Mouse (Mus musculus): ENCODE results near the gene Pole3. TPM values are rescaled to one million over a fixed set of nuclear protein-coding genes. Genes with fewer than 3 reads are reported as not detected.
A peak's percentile ranks its signal among the peaks of the same experiment; 100 is the strongest.

The Pole3 gene
- polyA plus RNA-seq, 1 experiment: 47.9 TPM

DNA sequence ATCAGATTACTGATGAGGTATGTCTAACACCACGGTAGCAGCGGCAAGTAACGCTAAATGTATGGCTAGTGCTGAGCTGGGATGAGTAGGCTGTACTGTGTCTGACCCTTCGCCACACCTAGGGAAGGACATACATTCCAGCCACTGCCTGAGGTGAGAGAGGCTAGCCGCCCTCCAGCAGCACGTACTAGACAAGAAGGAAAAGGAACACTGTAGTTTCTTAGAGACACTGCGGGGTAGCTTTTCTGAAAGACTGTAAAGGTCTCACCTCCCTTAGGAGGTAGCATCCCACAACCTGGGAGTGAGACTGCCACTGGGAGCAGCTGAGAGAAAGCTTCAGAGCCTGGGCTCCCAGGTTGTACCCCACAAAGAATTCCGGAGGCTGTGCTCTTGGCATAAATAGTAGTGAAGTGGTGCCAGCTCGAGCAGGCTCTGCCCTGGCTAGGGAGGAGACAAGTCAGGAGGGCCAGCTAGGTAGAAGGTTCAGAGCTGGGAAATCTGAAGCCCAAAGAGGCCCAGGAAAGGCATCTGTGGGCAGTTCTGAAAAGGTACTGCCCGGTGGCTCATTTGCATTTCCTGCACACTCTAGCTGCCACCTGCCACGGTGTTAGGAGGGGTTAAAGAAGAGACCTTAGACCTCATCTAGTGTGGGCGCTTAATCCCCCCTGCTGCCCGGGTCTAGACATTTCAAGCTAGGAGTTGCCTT is 6.3 kb downstream of the Pole3 start:
- TF ChIP-seq CTCF (IDR thresholded peaks at IDR 0.05; ENCODE audit: borderline replicate concordance, extremely low read depth, insufficient read depth, insufficient read length) (no peak), POLR2A (IDR thresholded peaks at IDR 0.05; ENCODE audit: borderline replicate concordance, extremely low read depth, insufficient read depth, insufficient read length, poor library complexity, severe bottlenecking) (no peak)

DNA sequence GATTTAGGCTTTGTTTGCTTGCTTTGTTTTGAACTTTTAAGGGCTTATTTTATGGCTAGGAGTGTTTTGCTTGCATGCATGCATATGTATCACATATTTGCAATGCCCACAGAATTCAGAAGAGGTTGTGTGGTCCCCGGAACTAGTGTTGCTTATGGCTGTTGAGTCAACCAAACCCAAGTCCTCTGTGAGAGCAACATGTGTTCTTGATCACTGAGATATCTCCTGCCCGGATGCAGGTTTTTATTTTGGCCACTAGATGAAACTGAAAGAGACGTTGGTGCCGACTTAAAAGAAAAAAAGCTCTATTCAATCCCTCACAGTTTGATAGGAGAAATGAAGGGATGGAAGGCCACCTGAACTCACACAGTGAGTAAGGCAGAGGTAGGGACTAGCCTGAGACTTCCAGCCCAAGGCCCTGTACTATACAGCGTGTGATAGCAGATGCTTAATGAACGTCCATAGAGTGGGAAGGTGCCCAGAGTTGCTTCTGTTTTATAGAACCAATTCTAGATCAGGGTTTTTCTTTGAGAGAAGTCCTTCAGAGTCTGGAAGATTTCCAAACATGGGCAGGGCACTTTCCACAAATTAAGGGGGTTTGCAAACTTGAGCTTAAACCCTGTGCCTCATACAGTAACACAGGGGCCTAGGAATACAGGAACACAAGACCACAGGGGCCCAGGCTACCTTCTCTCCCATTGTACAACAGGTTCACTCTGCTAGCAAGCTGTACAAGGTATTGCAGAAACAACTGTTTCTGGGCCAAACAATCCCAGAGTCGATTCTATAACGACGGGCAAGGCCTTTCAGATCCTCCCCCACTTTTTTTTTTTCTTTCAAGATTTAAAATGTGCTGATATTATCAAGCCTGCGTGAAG is 7.1 kb downstream of the Pole3 start:
- TF ChIP-seq CTCF (IDR thresholded peaks at IDR 0.05; ENCODE audit: borderline replicate concordance, extremely low read depth, insufficient read depth, insufficient read length) (no peak), POLR2A (IDR thresholded peaks at IDR 0.05; ENCODE audit: borderline replicate concordance, extremely low read depth, insufficient read depth, insufficient read length, poor library complexity, severe bottlenecking) (no peak)
- no peak for DNase-seq (ENCODE audit: low read depth)

More for the DNA sequence above, 6.3 kb downstream of the Pole3 start:
- peak; percentile 15 for DNase-seq (ENCODE audit: low read depth)

DNA sequence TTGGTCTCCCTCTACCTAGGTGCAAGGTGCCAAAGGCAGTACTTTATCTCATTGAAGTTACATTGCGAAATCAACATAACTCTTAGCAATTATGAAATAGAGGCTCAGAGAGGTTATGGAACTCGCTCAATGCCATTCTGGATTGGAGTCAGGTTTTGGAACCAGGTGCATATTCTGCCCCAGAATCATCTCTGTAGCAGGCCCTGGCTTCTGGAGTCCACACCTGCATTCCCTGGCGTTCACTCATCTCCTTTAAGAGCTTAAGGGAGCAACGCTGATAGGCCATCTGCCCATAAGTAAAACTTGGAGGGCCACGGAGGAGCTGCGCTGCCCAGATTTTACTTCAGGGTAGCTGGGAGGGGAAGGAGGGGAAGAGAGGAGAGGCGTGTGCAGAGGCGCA is 7.8 kb downstream of the Pole3 start:
- no peak for DNase-seq (ENCODE audit: low read depth)
- TF ChIP-seq POLR2A (IDR thresholded peaks at IDR 0.05; ENCODE audit: borderline replicate concordance, extremely low read depth, insufficient read depth, insufficient read length, poor library complexity, severe bottlenecking) (no peak), CTCF (IDR thresholded peaks at IDR 0.05; ENCODE audit: borderline replicate concordance, extremely low read depth, insufficient read depth, insufficient read length) (no peak)

DNA sequence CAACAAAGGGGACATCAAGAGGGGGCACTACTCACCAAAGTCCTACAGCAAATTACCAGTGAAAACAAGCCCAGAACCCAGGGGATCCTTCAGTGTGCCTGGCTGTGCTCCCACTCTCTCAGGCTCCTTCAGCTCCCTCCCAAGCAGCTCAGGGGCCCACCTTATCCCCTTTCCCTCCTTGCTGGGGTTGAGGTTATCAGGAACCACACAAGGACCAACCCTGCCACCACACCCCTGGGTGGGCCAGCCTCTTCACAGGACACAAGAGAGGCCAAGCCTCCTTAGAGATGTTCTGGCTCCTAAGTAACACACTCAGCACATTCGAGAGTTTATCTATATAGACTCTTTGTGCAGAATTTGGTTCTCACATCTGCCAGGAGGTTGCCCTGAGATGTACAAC is 8.3 kb downstream of the Pole3 start:
- TF ChIP-seq POLR2A (IDR thresholded peaks at IDR 0.05; ENCODE audit: borderline replicate concordance, extremely low read depth, insufficient read depth, insufficient read length, poor library complexity, severe bottlenecking) (no peak), CTCF (IDR thresholded peaks at IDR 0.05; ENCODE audit: borderline replicate concordance, extremely low read depth, insufficient read depth, insufficient read length) (no peak)
- no peak for DNase-seq (ENCODE audit: low read depth)

DNA sequence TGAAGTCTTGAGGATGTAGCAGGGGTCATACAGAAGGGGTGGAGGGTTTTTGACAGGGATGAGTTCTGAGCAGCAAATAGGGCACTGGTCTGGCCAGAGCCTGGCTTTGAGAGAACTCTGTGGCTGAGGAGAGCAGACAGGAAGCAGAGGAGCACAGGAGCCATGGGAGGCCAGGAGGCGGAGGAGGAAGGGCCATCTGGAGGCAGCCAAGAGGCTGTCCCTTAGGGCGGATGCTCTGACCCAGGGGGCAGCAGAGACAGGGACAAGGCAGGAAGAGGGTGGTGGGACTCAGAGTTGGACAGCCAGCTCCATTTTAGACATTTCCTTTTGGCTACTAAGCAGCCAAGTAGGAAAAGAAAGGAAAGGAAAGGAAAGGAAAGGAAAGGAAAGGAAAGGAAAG is 8.8 kb downstream of the Pole3 start:
- TF ChIP-seq POLR2A (IDR thresholded peaks at IDR 0.05; ENCODE audit: borderline replicate concordance, extremely low read depth, insufficient read depth, insufficient read length, poor library complexity, severe bottlenecking) (no peak), CTCF (IDR thresholded peaks at IDR 0.05; ENCODE audit: borderline replicate concordance, extremely low read depth, insufficient read depth, insufficient read length) (no peak)
- DNase-seq (ENCODE audit: low read depth): no peak

DNA sequence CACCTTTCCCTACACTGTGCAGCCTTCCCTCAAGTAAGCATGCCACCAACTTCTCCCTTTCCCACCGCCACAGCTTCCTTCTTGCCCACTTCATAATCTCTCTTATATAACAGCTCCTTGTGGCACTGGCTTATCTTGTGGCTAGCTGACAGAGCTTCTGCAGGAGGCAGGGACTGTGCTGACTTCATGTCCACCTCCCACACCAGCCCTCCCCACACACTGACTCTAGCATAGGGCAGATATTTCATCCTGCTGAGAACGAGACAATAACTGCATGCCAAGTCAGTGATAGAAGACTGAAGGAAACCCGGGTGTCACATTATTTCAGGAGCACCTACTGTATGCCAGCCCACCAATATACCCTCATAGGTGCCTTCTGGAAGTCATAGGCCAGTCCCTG is 9.4 kb downstream of the Pole3 start:
- TF ChIP-seq CTCF (IDR thresholded peaks at IDR 0.05; ENCODE audit: borderline replicate concordance, extremely low read depth, insufficient read depth, insufficient read length): no peak
- TF ChIP-seq POLR2A (IDR thresholded peaks at IDR 0.05; ENCODE audit: borderline replicate concordance, extremely low read depth, insufficient read depth, insufficient read length, poor library complexity, severe bottlenecking): no peak
- DNase-seq (ENCODE audit: low read depth): no peak

DNA sequence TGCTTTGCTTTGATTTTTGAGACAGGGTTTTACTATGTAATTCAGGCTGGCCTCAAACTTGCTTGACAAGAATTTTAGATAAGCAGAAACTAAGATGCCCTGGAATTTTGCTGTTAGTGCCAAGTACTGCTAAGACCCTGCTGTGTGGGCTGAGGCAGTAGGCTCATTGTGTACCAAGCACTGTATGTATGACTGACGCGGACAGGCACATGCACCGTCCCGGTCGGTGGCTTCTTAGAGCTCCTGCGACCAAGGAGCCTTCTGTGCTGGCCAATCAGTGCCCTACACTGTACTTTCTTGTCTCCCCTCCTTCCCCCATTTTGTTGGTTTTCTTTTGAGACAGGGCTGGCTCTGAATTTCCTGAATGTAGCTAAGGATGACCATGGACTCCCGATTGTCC is 9.9 kb downstream of the Pole3 start:
- no peak for DNase-seq (ENCODE audit: low read depth)
- TF ChIP-seq POLR2A (IDR thresholded peaks at IDR 0.05; ENCODE audit: borderline replicate concordance, extremely low read depth, insufficient read depth, insufficient read length, poor library complexity, severe bottlenecking): no peak
- no peak for TF ChIP-seq CTCF (IDR thresholded peaks at IDR 0.05; ENCODE audit: borderline replicate concordance, extremely low read depth, insufficient read depth, insufficient read length)

DNA sequence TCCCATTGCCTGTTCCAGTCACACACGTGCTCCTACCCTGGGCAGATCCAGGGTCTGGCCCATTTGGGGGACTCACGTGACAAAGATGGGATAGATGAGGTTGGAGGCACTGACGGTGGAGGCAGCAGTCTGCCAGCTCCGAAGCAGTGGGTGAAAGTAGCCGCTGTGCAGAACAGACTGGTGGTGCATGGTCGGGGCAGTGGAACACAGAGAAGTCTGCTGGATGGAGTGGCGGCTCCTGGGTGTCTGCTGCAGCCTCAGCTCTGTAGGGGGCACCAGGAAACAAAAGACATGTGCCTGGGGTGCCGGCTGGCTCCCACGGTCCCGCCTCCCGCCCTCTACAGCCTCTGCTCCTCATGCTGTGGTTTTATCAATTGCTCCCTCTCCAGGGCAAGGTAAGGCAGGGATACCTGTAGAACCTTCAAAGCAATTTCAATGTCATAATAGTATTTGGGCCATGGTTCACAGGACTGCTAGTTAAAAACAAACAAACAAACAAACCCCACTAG is 10.8 kb downstream of the Pole3 start:
- no peak for DNase-seq (ENCODE audit: low read depth)
- TF ChIP-seq CTCF (IDR thresholded peaks at IDR 0.05; ENCODE audit: borderline replicate concordance, extremely low read depth, insufficient read depth, insufficient read length) (no peak), POLR2A (IDR thresholded peaks at IDR 0.05; ENCODE audit: borderline replicate concordance, extremely low read depth, insufficient read depth, insufficient read length, poor library complexity, severe bottlenecking) (no peak)

DNA sequence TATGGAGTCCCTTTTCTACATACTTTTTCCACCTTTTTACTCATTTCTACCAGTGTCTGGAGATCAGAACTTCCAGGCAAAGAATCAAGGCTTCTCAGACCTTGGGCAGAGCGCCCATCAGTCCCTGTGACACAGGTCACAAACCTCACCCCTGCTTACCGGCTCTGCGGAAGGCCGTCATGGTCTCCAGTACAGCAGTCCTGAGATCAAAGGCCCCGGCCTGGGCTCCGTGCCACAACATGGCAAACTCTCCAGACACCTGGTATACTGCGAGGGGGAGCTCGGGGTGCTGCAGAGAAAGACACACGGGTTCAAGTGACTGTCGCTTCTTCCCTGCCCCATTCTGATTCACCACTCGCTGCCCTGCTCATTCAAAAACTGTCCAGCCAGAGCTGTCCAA is 14.9 kb downstream of the Pole3 start:
- DNase-seq (ENCODE audit: low read depth): no peak

DNA sequence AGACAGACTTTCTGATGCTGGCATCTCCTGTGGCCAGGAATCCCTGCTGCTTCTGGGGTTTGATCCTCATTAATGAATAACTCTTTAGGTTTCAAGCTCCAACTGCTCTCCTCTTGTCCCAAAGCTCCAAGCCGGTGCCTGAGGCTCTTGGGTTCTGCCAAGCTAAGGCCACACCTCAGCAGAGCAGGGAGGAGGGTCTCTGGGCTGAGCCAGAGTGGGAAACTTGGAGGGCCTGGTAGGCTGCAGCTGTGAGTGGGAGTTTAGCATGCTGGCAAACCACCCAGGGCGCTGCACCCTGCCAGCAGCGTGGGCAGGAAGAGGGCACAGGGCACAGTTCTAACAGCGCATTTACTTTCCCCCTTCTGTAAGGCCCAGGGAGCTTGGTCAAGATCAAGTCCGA is 16.0 kb downstream of the Pole3 start:
- DNase-seq (ENCODE audit: low read depth): no peak
- TF ChIP-seq POLR2A (IDR thresholded peaks at IDR 0.05; ENCODE audit: borderline replicate concordance, extremely low read depth, insufficient read depth, insufficient read length, poor library complexity, severe bottlenecking): no peak
- no peak for TF ChIP-seq CTCF (IDR thresholded peaks at IDR 0.05; ENCODE audit: borderline replicate concordance, extremely low read depth, insufficient read depth, insufficient read length)

More for the DNA sequence above, 14.9 kb downstream of the Pole3 start:
- no peak for TF ChIP-seq POLR2A (IDR thresholded peaks at IDR 0.05; ENCODE audit: borderline replicate concordance, extremely low read depth, insufficient read depth, insufficient read length, poor library complexity, severe bottlenecking)
- TF ChIP-seq CTCF (IDR thresholded peaks at IDR 0.05; ENCODE audit: borderline replicate concordance, extremely low read depth, insufficient read depth, insufficient read length): no peak

DNA sequence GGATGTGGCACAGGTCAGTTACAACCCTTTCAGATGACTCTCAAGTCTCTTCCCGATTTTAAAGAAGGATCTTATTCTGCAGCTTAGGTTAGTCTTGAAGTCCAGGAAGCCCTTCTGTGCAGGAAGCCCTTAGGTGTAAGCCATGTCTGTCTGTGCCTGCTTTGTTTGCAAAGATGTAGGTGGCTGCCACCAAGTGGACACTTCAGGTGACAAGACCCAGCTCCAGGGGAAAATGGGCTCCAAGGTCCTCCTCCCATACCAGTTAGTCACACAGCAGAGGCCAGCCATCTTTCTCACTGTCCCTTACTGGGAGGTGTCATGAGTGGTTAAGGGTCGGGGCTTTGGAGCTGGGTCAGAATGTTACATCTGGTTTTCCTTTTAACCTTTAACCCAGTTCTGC is 18.1 kb downstream of the Pole3 start:
- TF ChIP-seq POLR2A (IDR thresholded peaks at IDR 0.05; ENCODE audit: borderline replicate concordance, extremely low read depth, insufficient read depth, insufficient read length, poor library complexity, severe bottlenecking): no peak
- TF ChIP-seq CTCF (IDR thresholded peaks at IDR 0.05; ENCODE audit: borderline replicate concordance, extremely low read depth, insufficient read depth, insufficient read length): peak; percentile 33; the same call in 1 of the 2 replicates
- peak; percentile 36 for DNase-seq (ENCODE audit: low read depth)

Measured in brain, embryonic 14.5 days (tissue).